Mouse (Mus musculus): ENCODE results near the gene Zfp790. TPM values are rescaled to one million over a fixed set of nuclear protein-coding genes. Genes with fewer than 3 reads are reported as not detected.

The Zfp790 gene
- polyA plus RNA-seq, 1 experiment from 2014 or later = 17.1 TPM

DNA sequence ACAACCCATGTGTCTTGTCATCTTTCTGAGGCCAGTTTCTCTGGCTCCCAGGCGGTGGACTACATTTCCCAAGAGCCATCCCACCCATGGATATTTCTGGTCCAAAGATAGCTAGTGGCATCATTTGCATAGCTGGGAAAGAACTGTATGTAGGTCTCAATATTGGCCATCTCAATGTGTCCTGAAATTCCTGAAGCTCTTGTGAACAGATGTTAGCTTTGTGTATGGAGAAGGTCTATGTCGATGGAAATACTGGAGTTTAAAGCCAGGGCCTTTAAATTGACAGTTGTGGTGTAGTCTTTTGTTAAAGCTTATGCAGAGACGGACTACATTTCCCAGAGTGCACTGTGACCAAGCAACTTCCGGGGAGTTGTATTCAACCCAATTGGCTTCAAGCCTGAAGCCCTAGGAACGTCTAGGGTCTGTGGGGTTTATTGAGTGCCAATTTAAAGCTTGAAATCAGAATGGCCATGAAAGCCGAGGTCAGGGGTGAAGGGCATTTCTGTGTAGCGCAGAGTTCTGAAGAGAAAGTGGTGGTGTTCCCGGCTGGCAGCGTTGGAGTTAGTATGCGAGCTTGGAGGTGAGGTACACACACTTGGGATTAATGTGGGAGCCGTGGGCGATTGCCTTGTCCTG lies 2.8 kb downstream of the Zfp790 start:
- DNase-seq (ENCODE audit: low spot score) = peak; percentile 80
- Histone ChIP-seq H3K4me1 (ENCODE audit: control insufficient read depth, insufficient read depth, low read length) (peaks cover 7% of the 10 kb centered on the region), H3K4me2 (ENCODE audit: low read depth, severe bottlenecking) (peak overlapping the region; percentile 56), H3K4me3 (ENCODE audit: low read depth, low read length) (peak overlapping the region; percentile 46), H3K27ac (replicated peaks; ENCODE audit: low read depth, low read length) (no peak overlapping the region), H3K36me3 (ENCODE audit: control insufficient read depth, insufficient read depth, low read length) (peaks cover 7% of the 10 kb centered on the region), H3K27me3 (ENCODE audit: control insufficient read depth, insufficient read depth, low read length) (no peaks in the 10 kb centered on the region), H3K9ac (ENCODE audit: low read length) (peak overlapping the region; percentile 49), H3K9me3 (ENCODE audit: control insufficient read depth, low read length) (no peaks in the 10 kb centered on the region)
- WGBS = 6% methylated on average over 12 of the region's 12 CpGs
- peak; percentile 51; the same call in 1 of the 2 replicates for ATAC-seq (ENCODE audit: insufficient number of reproducible peaks, low FRiP score, low TSS enrichment, low read depth)

DNA sequence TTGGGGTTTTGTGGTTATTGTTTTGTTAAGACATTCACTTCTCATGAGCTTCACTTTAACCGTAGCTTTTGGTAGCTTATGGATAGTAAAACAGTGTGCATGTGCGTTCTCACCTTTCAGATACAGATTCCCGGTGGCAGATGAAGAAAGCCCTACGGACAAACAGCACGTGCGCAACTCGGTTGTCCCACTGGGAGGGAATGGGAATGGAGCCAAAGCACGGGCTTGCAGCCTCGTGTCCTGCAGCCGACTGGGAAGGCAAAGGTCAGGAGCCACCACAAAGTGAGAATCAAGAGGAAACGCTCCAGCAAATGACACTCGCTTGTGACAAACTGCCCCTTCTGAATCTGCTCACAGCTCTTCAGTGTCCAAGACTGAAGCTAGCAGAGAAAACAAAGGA lies 12.1 kb downstream of the Zfp790 start:
- no peak overlapping the region for H3K9ac ChIP-seq (ENCODE audit: low read length)
- no peaks in the 10 kb centered on the region for H3K27me3 ChIP-seq (ENCODE audit: control insufficient read depth, insufficient read depth, low read length)
- no peaks in the 10 kb centered on the region for H3K4me1 ChIP-seq (ENCODE audit: control insufficient read depth, insufficient read depth, low read length)
- DNase-seq (ENCODE audit: low spot score) (no peak), ATAC-seq (ENCODE audit: insufficient number of reproducible peaks, low FRiP score, low TSS enrichment, low read depth) (no peak)
- no peak overlapping the region for H3K4me2 ChIP-seq (ENCODE audit: low read depth, severe bottlenecking)
- no peak overlapping the region for H3K27ac ChIP-seq (replicated peaks; ENCODE audit: low read depth, low read length)
- H3K9me3 ChIP-seq (ENCODE audit: control insufficient read depth, low read length) = no peaks in the 10 kb centered on the region
- no peak overlapping the region for H3K4me3 ChIP-seq (ENCODE audit: low read depth, low read length)
- H3K36me3 ChIP-seq (ENCODE audit: control insufficient read depth, insufficient read depth, low read length) = peaks cover 34% of the 10 kb centered on the region
- 94% methylated on average over 12 of the region's 12 CpGs for WGBS

GRCm38 (mm10) chr7:29829804-29830203 lies 13.9 kb downstream of the Zfp790 start:
- ATAC-seq (ENCODE audit: insufficient number of reproducible peaks, low FRiP score, low TSS enrichment, low read depth) = no peak
- Histone ChIP-seq H3K27me3 (ENCODE audit: control insufficient read depth, insufficient read depth, low read length) (no peaks in the 10 kb centered on the region), H3K4me3 (ENCODE audit: low read depth, low read length) (no peak overlapping the region; the same call in 1 of the 2 replicates), H3K27ac (replicated peaks; ENCODE audit: low read depth, low read length) (no peak overlapping the region), H3K9ac (ENCODE audit: low read length) (no peak overlapping the region), H3K9me3 (ENCODE audit: control insufficient read depth, low read length) (no peaks in the 10 kb centered on the region), H3K4me2 (ENCODE audit: low read depth, severe bottlenecking) (no peak overlapping the region), H3K36me3 (ENCODE audit: control insufficient read depth, insufficient read depth, low read length) (peaks cover 34% of the 10 kb centered on the region), H3K4me1 (ENCODE audit: control insufficient read depth, insufficient read depth, low read length) (no peaks in the 10 kb centered on the region)
- no peak for DNase-seq (ENCODE audit: low spot score)
- 93% methylated on average over 12 of the region's 12 CpGs for WGBS

DNA sequence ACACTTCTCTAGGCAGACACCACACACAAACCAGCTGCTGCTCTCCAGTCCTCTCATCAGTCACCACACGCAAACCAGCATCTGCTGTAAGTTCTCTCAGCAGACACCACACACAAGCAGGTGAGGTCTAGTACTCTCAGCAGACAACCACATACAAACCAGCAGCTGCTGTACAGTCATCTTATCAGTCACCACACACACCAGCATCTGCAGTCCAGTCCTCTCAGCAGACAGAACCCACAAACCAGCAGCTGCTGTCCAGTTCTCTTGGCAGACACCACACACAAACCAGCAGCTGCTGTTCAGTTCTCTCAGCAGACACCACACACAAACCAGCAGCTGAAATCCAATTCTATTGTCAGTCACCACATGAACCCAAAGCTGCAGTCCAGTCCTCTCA lies 20.9 kb downstream of the Zfp790 start:
- DNase-seq (ENCODE audit: low spot score) = no peak
- no peak overlapping the region for H3K4me3 ChIP-seq (ENCODE audit: low read depth, low read length)
- no peak overlapping the region for H3K4me2 ChIP-seq (ENCODE audit: low read depth, severe bottlenecking)
- WGBS = 94% methylated on average over 1 of the region's 1 CpGs
- H3K9ac ChIP-seq (ENCODE audit: low read length) = no peak overlapping the region
- no peak for ATAC-seq (ENCODE audit: insufficient number of reproducible peaks, low FRiP score, low TSS enrichment, low read depth)
- no peaks in the 10 kb centered on the region for H3K4me1 ChIP-seq (ENCODE audit: control insufficient read depth, insufficient read depth, low read length)
- H3K36me3 ChIP-seq (ENCODE audit: control insufficient read depth, insufficient read depth, low read length) = peaks cover 2% of the 10 kb centered on the region; the same call in 1 of the 2 replicates
- no peak overlapping the region for H3K27ac ChIP-seq (replicated peaks; ENCODE audit: low read depth, low read length)
- H3K27me3 ChIP-seq (ENCODE audit: control insufficient read depth, insufficient read depth, low read length) = no peaks in the 10 kb centered on the region
- no peaks in the 10 kb centered on the region for H3K9me3 ChIP-seq (ENCODE audit: control insufficient read depth, low read length)

GRCm38 (mm10) chr7:29839256-29839655 lies 23.3 kb downstream of the Zfp790 start:
- WGBS = 86% methylated on average over 3 of the region's 3 CpGs
- no peak overlapping the region for H3K9ac ChIP-seq (ENCODE audit: low read length)
- no peaks in the 10 kb centered on the region for H3K27me3 ChIP-seq (ENCODE audit: control insufficient read depth, insufficient read depth, low read length)
- DNase-seq (ENCODE audit: low spot score) (no peak), ATAC-seq (ENCODE audit: insufficient number of reproducible peaks, low FRiP score, low TSS enrichment, low read depth) (no peak)
- H3K4me1 ChIP-seq (ENCODE audit: control insufficient read depth, insufficient read depth, low read length) = no peaks in the 10 kb centered on the region
- H3K4me3 ChIP-seq (ENCODE audit: low read depth, low read length) = no peak overlapping the region
- H3K36me3 ChIP-seq (ENCODE audit: control insufficient read depth, insufficient read depth, low read length) = no peaks in the 10 kb centered on the region; the same call in 1 of the 2 replicates
- no peaks in the 10 kb centered on the region for H3K9me3 ChIP-seq (ENCODE audit: control insufficient read depth, low read length)
- H3K27ac ChIP-seq (replicated peaks; ENCODE audit: low read depth, low read length) = no peak overlapping the region
- H3K4me2 ChIP-seq (ENCODE audit: low read depth, severe bottlenecking) = no peak overlapping the region

GRCm38 (mm10) chr7:29842105-29842504 lies 26.2 kb downstream of the Zfp790 start:
- H3K27me3 ChIP-seq (ENCODE audit: control insufficient read depth, insufficient read depth, low read length) = no peaks in the 10 kb centered on the region
- H3K9me3 ChIP-seq (ENCODE audit: control insufficient read depth, low read length) = no peaks in the 10 kb centered on the region
- no peak overlapping the region for H3K9ac ChIP-seq (ENCODE audit: low read length)
- no peak overlapping the region for H3K4me2 ChIP-seq (ENCODE audit: low read depth, severe bottlenecking)
- DNase-seq (ENCODE audit: low spot score) = no peak
- no peaks in the 10 kb centered on the region for H3K36me3 ChIP-seq (ENCODE audit: control insufficient read depth, insufficient read depth, low read length)
- ATAC-seq (ENCODE audit: insufficient number of reproducible peaks, low FRiP score, low TSS enrichment, low read depth) = no peak
- WGBS = 85% methylated on average over 1 of the region's 1 CpGs
- H3K4me3 ChIP-seq (ENCODE audit: low read depth, low read length) = no peak overlapping the region
- no peak overlapping the region for H3K27ac ChIP-seq (replicated peaks; ENCODE audit: low read depth, low read length)
- H3K4me1 ChIP-seq (ENCODE audit: control insufficient read depth, insufficient read depth, low read length) = no peaks in the 10 kb centered on the region

DNA sequence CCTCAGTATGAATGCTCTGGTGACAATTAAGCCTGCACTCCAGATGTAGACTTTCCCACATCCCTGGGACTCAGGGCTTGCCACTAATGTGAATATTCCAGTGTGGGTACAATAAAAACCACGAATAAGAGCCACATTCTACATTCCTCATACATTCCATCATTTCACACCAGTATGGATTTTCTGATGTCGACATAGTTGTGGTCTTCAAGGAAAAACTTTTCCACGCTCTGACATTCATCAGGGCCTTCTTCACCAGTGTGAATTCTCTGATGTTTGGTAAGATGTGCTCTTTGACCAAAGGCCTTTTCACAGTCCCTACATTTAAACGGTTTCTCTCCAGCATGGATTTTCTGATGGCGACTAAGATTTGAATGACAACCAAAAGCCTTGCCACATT lies 28.7 kb downstream of the Zfp790 start:
- Histone ChIP-seq H3K4me1 (ENCODE audit: control insufficient read depth, insufficient read depth, low read length) (no peaks in the 10 kb centered on the region), H3K9me3 (ENCODE audit: control insufficient read depth, low read length) (no peaks in the 10 kb centered on the region), H3K27me3 (ENCODE audit: control insufficient read depth, insufficient read depth, low read length) (no peaks in the 10 kb centered on the region), H3K36me3 (ENCODE audit: control insufficient read depth, insufficient read depth, low read length) (no peaks in the 10 kb centered on the region), H3K27ac (replicated peaks; ENCODE audit: low read depth, low read length) (no peak overlapping the region), H3K4me2 (ENCODE audit: low read depth, severe bottlenecking) (no peak overlapping the region), H3K9ac (ENCODE audit: low read length) (no peak overlapping the region), H3K4me3 (ENCODE audit: low read depth, low read length) (no peak overlapping the region)
- DNase-seq (ENCODE audit: low spot score) = no peak
- WGBS = 93% methylated on average over 5 of the region's 5 CpGs
- no peak for ATAC-seq (ENCODE audit: insufficient number of reproducible peaks, low FRiP score, low TSS enrichment, low read depth)

- H3K4me3 ChIP-seq (ENCODE audit: low read depth, low read length) = peak overlapping the region; percentile 36
- H3K4me1 ChIP-seq (ENCODE audit: control insufficient read depth, insufficient read depth, low read length) = no peaks in the 10 kb centered on the region
- no peaks in the 10 kb centered on the region for H3K9me3 ChIP-seq (ENCODE audit: control insufficient read depth, low read length)
- peak overlapping the region; percentile 1 for H3K9ac ChIP-seq (ENCODE audit: low read length)
- ATAC-seq (ENCODE audit: insufficient number of reproducible peaks, low FRiP score, low TSS enrichment, low read depth) (no peak), DNase-seq (ENCODE audit: low spot score) (no peak)
- H3K27ac ChIP-seq (replicated peaks; ENCODE audit: low read depth, low read length) = no peak overlapping the region
- WGBS = 57% methylated on average over 9 of the region's 9 CpGs
- peak overlapping the region; percentile 81 for H3K4me2 ChIP-seq (ENCODE audit: low read depth, severe bottlenecking)
- no peaks in the 10 kb centered on the region for H3K27me3 ChIP-seq (ENCODE audit: control insufficient read depth, insufficient read depth, low read length)
- H3K36me3 ChIP-seq (ENCODE audit: control insufficient read depth, insufficient read depth, low read length) = no peaks in the 10 kb centered on the region; the same call in 1 of the 2 replicates
These were observed 36.9 kb downstream of the Zfp790 start for GRCm38 (mm10) chr7:29852831-29853218.
